Mouse (Mus musculus) lung, postnatal 0 days (tissue): Measurements from ENCODE around the gene Prdm11.

ENCODE experiments used
- CTCF ChIP-seq: IDR thresholded peaks from 2 replicates; pipeline ENCODE4 v1.5.1; 2016; ENCODE audit warnings: antibody characterized with exemption, mild to moderate bottlenecking
- EP300 ChIP-seq: IDR thresholded peaks from 2 replicates; pipeline ENCODE4 v1.6.1; 2016; ENCODE audit warnings: antibody characterized with exemption, mild to moderate bottlenecking, control low read depth

DNA sequence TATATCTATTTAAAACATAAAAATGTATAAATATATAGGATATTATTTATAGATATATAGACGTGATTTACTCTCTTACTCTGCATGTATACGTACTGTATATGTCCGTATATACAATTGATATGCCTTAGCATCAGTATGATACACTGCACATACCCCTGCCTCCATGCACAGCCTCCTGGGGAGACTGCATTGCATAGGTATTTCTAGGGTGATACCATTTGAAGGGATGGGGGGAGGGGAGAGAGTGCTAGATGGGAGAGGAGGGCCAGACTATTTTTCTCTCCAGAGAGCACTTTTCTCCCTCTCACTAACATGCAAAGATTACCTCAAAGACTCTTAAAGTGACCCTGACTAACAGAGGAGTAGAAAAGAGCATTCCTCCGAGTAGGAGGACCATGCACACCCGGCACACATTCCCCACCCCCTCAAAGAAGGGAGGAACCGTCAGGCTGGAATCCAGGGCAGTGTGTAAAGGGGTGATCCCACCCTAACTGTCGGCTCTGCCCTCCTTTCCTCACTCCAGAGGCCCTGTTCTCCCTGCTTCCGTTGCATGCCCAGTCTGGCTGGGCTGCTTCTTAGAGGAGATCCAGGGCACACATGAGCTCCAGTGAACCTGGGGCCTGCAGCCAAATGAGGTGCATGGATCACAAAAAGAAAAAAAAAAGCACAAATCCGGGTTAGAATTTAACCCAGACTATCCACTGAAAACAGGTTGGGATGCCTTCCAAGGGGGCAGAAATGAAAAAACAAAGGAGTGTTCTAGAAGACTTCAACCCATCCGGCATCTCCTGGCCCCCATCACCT lies 78.7 kb downstream of the Prdm11 start:
- TF ChIP-seq CTCF (no peak), EP300 (no peak; the same call in 1 of the 2 replicates)
